Mouse (Mus musculus) ES-E14 (cell line): ENCODE data around the gene Nsun3. TPM values are rescaled to one million over a fixed set of nuclear protein-coding genes. Genes with fewer than 3 reads are reported as not detected.

ENCODE experiments used
- DNase-seq: peaks from one replicate; pipeline ENCODE4 v3.0.0-alpha.2; 2013; ENCODE audit warnings: low read depth, low spot score
- H3K27ac ChIP-seq: 2 replicates; pipeline ENCODE4 v1.5.1; 2012; ENCODE audit warnings: low read depth, mild to moderate bottlenecking, low read length, moderate library complexity, mixed read lengths; ENCODE audit not compliant: poor library complexity, insufficient read depth, severe bottlenecking
- H3K36me3 ChIP-seq: 2 replicates; pipeline ENCODE4 v1.6.1; 2012; ENCODE audit warnings: mild to moderate bottlenecking, low read length, moderate library complexity, mixed read lengths; ENCODE audit not compliant: control insufficient read depth, poor library complexity, insufficient read depth, severe bottlenecking
- H3K4me1 ChIP-seq, 2 experiments: fragments of 150-350 bp in 1 of 2; sonication (generic) in 1 of 2; 2 replicates each; pipeline ENCODE4 v1.6.1; 2012; ENCODE audit warnings: low read length in 2 of 2, mild to moderate bottlenecking in 1 of 2, mixed read lengths in 1 of 2; ENCODE audit not compliant: control insufficient read depth in 2 of 2, insufficient read depth in 2 of 2, poor library complexity in 1 of 2
- H3K4me3 ChIP-seq, 2 experiments: fragments of 150-350 bp in 1 of 2; sonication (generic) in 1 of 2; 2 replicates each; pipeline ENCODE4 v1.5.1; 2012; ENCODE audit warnings: low read length in 2 of 2, low read depth in 1 of 2, mild to moderate bottlenecking in 1 of 2, mixed read lengths in 1 of 2; ENCODE audit not compliant: insufficient read depth in 1 of 2, poor library complexity in 1 of 2, severe bottlenecking in 1 of 2
- H3K9ac ChIP-seq: 2 replicates; pipeline ENCODE4 v1.6.1; 2012; ENCODE audit warnings: low read depth, mild to moderate bottlenecking, low read length, mixed read lengths; ENCODE audit not compliant: poor library complexity, insufficient read depth, severe bottlenecking
- H3K9me3 ChIP-seq: fragments of 150-350 bp; sonication (generic); 2 replicates; pipeline ENCODE4 v1.6.1; 2012; ENCODE audit warnings: low read depth, mild to moderate bottlenecking, low read length; ENCODE audit not compliant: control insufficient read depth, insufficient read depth
- CHD2 ChIP-seq: IDR thresholded peaks from 2 replicates; pipeline ENCODE4 v1.6.1; 2014; ENCODE audit warnings: mild to moderate bottlenecking, low read depth, low read length, inconsistent platforms
- HCFC1 ChIP-seq: IDR thresholded peaks from 2 replicates; pipeline ENCODE4 v1.6.1; 2012; ENCODE audit warnings: low read length, inconsistent platforms, borderline replicate concordance; ENCODE audit not compliant: insufficient read depth
- MAFK ChIP-seq: IDR thresholded peaks from 2 replicates; pipeline ENCODE4 v1.6.1; 2014; ENCODE audit warnings: mild to moderate bottlenecking, low read depth, low read length, inconsistent platforms; ENCODE audit not compliant: insufficient read depth
- ZC3H11A ChIP-seq: IDR thresholded peaks from 2 replicates; pipeline ENCODE4 v1.6.1; 2012; ENCODE audit warnings: low read depth, mild to moderate bottlenecking, inconsistent platforms, low read length, borderline replicate concordance
- ZNF384 ChIP-seq: IDR thresholded peaks from 2 replicates; pipeline ENCODE4 v1.6.1; 2012; ENCODE audit warnings: low read depth, low read length, inconsistent platforms
- in situ Hi-C, 2 experiments: fragments of 600-800 bp; cut with MboI; formaldehyde crosslinking; loops; one replicate each; pipeline ENCODE4 v1.15.1; 2025; ENCODE audit warnings: low sequenced_read_pairs in 2 of 2, inconsistent platforms in 1 of 2; ENCODE audit not compliant: unreplicated experiment in 2 of 2
- total RNA-seq: library from RNA; depleted of rRNA; stranded (reverse); fragments of 300-350 nt; gene quantifications from 2 replicates; pipeline ENCODE4 v1.2.3, GENCODE M21; 2012

Nsun3 gene
- total RNA-seq, 1 experiment = 6.2 TPM

- Histone ChIP-seq H3K4me3 (no peak overlapping the region), H3K27ac (no peak overlapping the region), H3K9me3 (no peaks in the 10 kb centered on the region), H3K9ac (no peak overlapping the region), H3K4me1 (peaks cover 0 to 5% of the 10 kb centered on the region in 2 experiments; a peak in 2 of 4 replicates), H3K36me3 (no peaks in the 10 kb centered on the region)
- in situ Hi-C loops = no loop called here
- DNase-seq = no peak
- no peak for TF ChIP-seq ZC3H11A
- TF ChIP-seq HCFC1 = no peak
- TF ChIP-seq MAFK = no peak
- TF ChIP-seq CHD2 = no peak
- no peak for TF ChIP-seq ZNF384
Observed at GRCm38 (mm10) chr16:62810855-62811254, 24.2 kb upstream of the Nsun3 start.

GRCm38 (mm10) chr16:62807249-62807979 lies 20.8 kb upstream of the Nsun3 start:
- Histone ChIP-seq H3K4me1 (peaks cover 0 to 7% of the 10 kb centered on the region in 2 experiments; a peak in 1 of 4 replicates), H3K36me3 (no peaks in the 10 kb centered on the region; the same call in 1 of the 2 replicates), H3K9me3 (no peaks in the 10 kb centered on the region), H3K4me3 (no peak overlapping the region), H3K9ac (no peak overlapping the region), H3K27ac (no peak overlapping the region)
- in situ Hi-C loops = no loop called here
- TF ChIP-seq ZC3H11A = no peak
- DNase-seq = no peak

- in situ Hi-C loops = no loop called here
- peaks cover 0 to 7% of the 10 kb centered on the region in 2 experiments; a peak in 1 of 4 replicates for H3K4me1 ChIP-seq
- no peak for TF ChIP-seq ZC3H11A
- TF ChIP-seq HCFC1 = no peak
- no peak for TF ChIP-seq MAFK
- TF ChIP-seq ZNF384 = no peak
- no peak for TF ChIP-seq CHD2
- no peak for DNase-seq
- H3K36me3 ChIP-seq = no peaks in the 10 kb centered on the region; the same call in 1 of the 2 replicates
- no peak overlapping the region for H3K4me3 ChIP-seq
- H3K9me3 ChIP-seq = no peaks in the 10 kb centered on the region
- H3K9ac ChIP-seq = no peak overlapping the region
- H3K27ac ChIP-seq = no peak overlapping the region
Observed at GRCm38 (mm10) chr16:62804621-62805020, 18.0 kb upstream of the Nsun3 start.

GRCm38 (mm10) chr16:62799839-62800238 lies 13.2 kb upstream of the Nsun3 start:
- TF ChIP-seq MAFK (no peak), ZNF384 (no peak), CHD2 (no peak), ZC3H11A (no peak), HCFC1 (no peak)
- no peaks in the 10 kb centered on the region for H3K4me1 ChIP-seq
- no peak overlapping the region for H3K4me3 ChIP-seq
- in situ Hi-C loops = no loop called here
- DNase-seq = no peak
- no peak overlapping the region for H3K9ac ChIP-seq
- H3K36me3 ChIP-seq = no peaks in the 10 kb centered on the region; the same call in 1 of the 2 replicates
- H3K27ac ChIP-seq = no peak overlapping the region
- H3K9me3 ChIP-seq = no peaks in the 10 kb centered on the region

- Histone ChIP-seq H3K27ac (no peak overlapping the region), H3K4me3 (no peak overlapping the region), H3K4me1 (no peaks in the 10 kb centered on the region), H3K9me3 (no peaks in the 10 kb centered on the region), H3K36me3 (no peaks in the 10 kb centered on the region; the same call in 1 of the 2 replicates), H3K9ac (no peak overlapping the region)
- in situ Hi-C loops = no loop called here
- TF ChIP-seq ZC3H11A (no peak), MAFK (no peak), HCFC1 (no peak), CHD2 (no peak), ZNF384 (no peak)
- no peak for DNase-seq
Observed at GRCm38 (mm10) chr16:62799426-62799825, 12.8 kb upstream of the Nsun3 start.
